Mouse (Mus musculus) lung, adult 18-20 months (tissue): ENCODE results near the gene Zscan12.

ENCODE experiments used
- DNase-seq, 2 experiments: peaks; one replicate each; pipeline ENCODE4 v3.0.0; 2022; ENCODE audit warnings: mixed read lengths in 2 of 2

The Zscan12 gene

DNA sequence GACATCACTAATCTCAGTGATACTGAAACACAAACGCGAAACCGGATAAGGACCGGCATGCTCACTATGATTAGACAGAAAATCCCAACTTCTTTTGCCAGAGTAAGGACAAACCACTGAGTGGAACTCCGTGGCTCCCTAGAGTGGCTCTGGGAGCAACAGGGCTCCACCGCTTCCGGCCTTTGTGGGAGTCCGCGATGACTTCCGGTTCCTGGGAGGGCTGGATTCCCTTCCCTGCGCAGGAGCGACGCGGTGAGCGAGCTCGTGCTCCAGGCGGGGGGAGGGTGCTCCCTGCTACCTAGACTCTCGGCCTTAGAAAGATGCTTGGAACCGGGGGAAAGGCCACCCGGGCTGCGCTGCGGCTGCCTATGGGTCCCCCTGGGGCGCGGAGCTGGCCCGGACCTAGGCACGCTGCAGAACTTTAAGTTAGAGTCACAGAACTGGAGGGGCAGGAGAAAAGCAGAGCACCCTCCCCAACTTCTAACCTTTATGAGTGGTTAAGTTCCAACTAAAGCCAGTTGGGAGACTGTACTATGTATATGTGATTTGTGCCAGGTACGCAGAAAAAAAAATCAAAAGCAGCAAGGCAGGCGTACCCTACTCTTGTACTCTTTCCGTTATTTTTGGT, at the start of gene Zscan12:
Gene Zscan12, plus strand, starts transcription at position 200 of the 628 bp plus-strand sequence.
- DNase-seq: peak; percentile 92 to 95

DNA sequence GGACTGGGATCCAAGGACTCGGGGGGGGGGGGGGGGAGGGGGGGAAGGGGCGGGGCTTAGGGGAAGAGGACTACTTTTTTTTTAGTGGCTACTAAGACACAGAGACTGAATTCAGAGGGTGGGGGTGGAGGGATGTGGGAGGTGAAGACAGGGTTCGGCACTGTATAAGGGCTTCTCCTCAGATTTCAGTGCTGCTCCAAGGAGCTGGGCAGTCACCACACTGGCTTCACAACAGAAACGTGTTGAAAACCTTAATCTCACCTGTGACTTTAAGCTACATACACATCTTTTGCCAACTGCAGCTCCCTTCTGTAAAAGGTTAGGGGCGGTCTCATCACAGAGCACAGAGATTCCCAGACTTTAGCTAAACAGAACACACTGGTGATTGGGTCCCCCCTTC, 49.8 kb upstream of the Zscan12 start:
- no peak for DNase-seq

DNA sequence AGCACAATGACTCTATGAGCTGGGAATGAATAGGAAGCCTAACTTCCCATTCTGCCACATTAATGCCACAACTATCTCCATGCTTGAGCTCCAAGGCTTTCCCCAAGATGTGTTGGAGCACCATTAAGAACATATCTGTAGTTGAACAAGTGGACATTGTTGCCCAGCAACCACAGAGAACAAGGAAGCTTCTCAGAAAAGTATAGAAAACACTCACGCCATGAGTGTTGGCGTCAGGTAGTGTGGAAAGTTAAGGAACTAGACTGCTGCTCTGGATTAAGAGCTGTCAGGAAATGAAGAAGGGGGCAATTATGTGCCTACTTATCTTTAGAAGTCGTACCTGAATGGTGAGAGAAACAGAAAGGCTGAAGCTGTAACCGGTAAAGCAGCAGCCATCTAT, 48.7 kb upstream of the Zscan12 start:
- DNase-seq: no peak

DNA sequence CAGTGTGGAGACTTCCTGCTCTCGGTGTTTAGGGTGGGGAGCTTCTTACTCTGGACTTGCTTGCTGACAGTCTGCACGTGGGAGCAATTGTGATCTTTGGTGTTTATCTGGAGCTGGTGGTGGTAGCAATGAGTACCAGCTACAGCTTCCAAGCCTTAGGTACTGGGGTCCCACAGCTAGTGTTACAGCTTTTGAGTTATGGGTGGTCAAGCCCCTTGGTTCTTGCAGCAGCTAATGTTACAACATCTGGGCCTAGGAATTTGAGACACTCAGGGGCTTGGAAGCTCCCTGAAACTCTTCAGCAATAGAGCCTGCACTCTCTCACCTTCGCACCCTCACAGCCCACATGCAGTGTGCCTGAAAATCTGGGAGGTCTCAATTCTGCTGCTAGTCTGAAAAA, 42.4 kb upstream of the Zscan12 start:
- DNase-seq: no peak

DNA sequence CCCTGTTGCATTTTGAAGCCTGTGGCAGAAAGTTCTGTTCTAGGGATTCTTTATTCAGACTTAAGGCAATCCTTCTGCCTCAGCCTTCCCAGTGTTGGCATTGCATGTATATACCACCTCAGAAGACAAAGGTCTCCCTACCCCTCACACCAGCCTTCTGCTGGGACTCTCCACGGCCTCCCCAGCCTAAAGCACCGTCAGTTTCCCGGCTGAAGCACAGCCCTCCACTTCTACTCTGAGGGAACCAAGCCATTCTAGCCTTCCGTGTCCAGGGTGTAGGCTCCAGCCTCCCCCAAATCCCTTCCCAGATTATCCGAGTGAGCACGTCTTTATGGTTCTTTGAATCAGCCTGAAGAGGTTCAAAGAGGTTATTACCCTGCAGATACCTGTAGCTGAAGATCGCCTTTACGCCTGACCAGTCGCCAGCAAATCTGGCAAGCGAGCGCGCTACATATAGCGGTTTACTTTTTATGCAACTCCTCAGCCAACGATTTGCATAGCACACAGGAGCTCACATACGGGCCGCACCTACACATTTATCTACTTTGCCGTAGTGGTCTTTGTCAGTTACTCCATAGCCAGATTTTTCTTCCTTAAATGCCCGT, 40.6 kb upstream of the Zscan12 start:
- no peak for DNase-seq

DNA sequence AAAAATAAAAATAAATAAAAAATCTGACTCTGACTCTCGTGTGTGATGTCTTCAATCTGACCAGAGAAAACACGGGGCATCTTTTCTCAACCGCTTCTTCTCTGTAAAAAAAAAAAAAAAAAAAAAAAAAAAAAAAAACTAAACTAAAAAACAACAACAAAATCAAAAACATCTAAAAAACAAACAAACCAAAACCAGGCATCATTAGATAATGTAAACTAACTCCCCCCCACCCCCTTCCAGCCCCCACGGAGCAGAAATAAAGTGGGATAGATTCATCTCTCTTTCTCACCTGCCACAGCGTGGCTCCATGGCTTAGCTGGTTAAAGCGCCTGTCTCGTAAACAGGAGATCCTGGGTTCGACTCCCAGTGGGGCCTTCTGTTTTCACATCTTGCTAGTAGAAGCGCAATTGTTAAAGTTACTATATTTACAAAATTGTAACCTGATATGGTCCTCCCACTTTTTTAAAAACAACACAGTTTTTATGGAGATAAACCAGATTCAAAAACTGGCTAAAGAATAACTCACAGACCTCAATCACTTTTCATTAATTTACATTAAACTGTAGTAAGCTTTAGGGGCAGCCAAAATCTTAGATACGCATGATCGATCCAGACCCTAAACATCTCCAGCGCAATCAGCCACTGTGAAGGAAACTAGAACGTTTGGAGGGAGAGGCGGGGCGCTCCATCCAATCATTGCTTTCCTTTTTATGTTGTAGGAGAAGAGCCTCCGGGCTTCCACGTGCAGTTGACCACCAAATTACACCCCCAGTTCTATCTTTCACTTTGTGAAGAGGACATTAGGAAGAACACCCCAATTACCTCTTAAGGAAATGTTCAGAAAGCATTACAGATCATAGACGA, 39.9 kb upstream of the Zscan12 start:
- DNase-seq: no peak

DNA sequence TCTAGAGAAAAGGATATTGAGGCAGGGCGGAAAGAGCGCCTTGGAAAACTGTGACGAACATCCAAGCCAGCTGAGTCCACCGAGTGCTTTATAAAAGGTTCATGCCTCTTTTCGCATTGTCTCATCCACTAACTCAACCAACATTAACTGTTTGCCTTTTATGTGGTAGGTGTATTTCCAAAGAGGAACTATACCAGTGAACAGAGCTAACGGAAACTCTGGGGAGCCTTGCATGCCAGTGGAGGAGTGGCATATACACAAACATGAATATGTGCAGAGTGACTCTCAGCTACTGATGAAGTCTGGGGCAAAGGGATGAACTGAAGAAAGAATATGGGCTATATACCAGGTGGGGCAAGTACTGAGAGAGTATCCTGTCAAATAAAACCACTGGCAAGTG, 39.2 kb upstream of the Zscan12 start:
- DNase-seq: no peak

DNA sequence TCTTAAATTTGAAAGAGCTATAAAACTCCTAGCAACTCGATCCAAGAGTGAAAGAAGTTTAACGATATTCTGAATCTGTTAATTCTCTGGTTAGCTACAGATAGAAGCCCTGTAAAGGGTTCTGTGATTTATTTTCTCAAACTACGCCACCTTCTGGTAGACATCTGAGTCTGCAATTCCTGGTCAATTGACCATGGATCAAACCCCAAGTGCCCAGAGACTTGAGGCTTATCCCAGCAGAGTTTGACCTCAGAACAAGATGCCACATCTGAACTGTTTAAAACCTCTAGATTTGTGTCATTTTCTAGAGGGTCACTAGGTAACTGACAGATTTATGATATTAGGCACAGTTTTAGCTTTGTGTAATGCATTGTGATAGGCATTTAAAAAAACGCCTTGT, 36.4 kb upstream of the Zscan12 start:
- peak in 1 of 2 experiments; percentile 8 for DNase-seq

DNA sequence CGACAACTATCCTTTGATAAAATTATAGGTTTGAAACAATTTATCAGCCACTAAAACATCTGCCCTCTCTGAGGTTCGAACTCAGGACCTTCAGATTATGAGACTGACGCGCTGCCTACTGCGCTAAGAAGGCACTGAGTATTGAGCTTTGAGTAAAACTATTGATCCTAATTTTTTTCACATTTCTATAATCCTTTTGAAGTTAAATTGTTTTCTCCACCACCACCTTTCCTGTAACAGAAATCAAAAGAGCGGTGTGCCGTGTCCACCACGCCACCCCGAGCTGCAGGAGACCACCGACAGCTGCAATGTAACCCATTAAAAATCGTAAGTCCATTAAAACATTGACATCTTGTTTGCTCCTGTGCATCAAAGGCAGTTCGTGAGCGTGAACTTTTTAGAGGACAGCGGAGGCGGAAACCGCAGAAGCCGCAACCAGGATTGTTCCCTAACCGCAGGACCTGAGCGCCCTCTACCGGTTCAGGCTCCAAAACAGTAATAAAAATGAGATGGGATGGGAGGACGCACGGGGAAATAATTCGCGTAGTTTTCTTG, 35.9 kb upstream of the Zscan12 start:
- peak; percentile 64 to 76 for DNase-seq

DNA sequence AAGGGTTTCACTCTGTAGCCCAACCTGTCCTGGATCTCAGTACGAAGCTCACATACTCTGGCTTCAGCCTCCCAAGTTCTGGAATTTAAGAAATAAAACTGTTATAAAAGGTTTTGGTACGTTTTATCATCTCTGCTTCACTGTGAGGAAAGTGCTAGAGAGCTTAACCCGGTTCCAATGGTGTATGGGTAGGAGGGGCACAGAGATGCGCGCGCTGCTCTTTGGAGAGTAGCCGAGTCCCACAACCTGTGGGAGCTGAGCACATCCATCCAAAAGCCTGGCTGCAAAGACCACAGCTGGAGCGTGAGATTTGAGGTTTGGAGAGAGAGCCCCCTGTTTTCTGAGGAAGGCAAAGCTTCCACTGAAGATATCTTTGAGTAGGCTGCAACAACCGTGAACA, 35.2 kb upstream of the Zscan12 start:
- DNase-seq: no peak

DNA sequence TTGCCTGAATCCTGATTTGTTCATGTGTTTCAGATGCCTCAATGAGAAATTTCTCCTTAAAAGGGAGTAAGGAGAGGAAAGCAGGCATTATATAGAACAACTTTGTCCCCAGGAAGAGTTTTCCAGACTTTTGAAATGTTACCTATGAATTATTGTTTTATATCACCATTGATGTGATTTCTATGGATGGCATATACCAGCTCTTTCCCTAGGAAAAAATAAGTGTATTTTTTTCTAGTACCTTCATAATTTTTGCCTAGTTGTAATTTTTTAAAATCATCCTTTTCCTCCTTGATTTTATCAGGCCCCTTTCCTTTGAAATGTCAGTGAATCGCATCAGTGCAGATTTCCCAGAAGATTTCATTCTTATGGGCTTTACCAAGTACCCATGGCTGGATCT, 16.0 kb upstream of the Zscan12 start, which contains the start of gene Olfr1367:
Gene Olfr1367, plus strand, starts transcription at position 301 of the 400 bp plus-strand sequence.
- DNase-seq: no peak

DNA sequence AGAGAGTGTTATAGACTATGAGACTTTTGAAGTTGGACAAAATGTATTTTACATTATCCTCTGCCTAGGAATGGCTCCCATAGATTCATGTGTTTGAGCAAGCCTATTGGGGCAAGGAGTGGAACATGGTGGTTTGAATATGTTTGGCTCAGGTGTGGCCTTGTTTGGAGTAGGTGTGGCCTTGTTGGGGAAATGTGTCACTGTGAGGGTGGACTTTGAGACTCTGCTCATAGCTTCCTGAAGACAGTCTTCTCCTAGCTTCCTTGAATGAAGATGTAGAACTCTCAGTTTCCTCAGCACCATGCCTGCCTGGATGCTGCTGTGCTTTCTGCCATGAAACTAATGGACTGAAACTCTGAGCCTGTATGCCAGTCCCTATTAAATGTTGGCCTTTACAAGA, 12.0 kb upstream of the Zscan12 start:
- no peak for DNase-seq

DNA sequence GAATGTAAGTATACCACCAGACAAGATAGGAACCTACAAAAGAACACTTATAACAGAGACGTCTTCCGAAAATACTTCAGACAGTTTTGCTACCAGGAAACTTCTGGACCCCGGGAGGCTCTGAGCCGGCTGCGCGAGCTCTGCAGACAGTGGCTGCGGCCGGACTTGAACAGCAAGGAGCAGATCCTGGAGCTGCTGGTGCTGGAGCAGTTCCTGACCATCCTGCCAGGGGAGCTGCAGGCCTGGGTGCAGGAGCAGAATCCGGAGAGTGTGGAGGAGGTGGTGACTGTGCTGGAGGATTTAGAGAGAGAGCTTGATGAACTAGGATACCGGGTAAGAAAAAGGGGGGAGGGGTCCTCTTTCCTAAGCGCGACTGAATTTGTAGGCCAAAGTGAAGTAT, 1.1 kb downstream of the Zscan12 start:
- DNase-seq: no peak

DNA sequence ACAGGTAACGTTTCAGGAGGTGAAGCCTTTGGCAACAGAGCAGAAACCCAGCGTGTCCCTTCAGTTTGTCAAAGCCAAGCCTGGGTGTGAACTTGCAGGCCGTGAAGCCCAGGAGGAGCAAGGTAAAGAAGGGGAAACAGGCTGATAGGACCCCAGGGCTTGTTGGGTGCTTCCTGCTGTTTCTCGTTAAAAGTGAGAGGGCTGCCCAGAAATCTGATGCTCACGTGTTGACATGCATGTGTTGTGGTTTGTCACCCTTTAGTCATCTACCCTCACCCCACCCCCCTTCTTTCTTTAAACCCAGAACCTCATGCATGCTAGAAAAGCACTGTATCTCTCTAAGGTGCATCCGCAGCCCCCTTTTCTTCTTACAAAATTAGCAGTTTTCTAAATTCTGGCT, 4.0 kb downstream of the Zscan12 start:
- DNase-seq: no peak

DNA sequence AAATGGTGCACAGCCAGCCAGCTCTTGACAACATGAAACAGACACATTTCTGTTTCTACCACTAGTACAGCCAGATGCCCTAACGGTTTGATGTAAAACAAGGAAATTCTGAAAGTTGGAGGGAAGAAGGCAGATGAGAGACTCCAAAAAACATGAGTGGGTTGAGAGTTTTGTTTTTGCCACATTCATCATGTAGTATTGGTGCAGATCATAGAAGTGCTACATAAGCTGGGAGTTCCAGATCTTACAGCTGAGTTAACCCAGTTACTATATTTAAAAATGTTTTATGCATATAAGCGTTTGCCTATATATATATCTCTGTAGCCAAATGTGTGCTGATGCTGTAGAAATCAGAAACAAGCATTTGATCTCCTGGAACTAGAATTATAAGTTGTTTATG, 10.1 kb downstream of the Zscan12 start:
- DNase-seq: no peak

DNA sequence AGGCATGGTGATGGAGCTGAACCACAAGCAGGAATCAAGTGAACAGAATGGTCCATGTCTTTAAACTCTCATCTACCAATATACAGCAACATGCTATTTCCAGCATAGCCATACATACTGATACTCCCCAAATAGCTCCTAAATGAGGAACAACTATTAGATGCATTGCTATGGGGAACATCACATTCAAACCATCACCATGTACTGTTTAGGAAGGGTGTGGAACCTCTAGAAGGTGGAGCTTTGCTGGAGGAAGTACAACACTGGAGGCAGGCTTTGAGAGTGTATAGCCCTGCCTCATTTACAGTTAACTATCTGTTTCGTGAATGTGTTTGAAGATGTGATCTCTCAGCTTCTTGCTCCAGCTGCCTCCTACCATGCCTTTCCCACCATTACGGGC, 15.2 kb downstream of the Zscan12 start:
- no peak for DNase-seq

DNA sequence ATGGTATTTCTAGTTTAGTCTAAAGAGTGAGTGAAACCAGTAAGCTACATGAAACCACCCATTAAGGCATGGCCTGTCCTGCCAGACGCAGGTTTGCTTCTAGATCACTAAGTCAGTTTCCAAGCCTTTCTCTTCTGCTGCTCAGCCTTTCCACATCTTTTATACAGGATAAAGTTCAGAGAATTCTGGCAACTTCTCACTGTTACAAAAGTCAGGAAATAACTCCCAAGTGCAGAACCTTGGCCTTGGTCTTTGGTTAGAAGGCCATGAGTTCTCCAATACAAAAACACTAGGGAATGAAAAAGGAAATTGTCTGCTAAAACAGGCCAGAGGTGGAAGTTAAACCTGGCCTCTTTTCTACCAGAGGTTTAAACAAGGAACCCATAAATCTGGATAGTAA, 32.6 kb downstream of the Zscan12 start:
- no peak for DNase-seq

DNA sequence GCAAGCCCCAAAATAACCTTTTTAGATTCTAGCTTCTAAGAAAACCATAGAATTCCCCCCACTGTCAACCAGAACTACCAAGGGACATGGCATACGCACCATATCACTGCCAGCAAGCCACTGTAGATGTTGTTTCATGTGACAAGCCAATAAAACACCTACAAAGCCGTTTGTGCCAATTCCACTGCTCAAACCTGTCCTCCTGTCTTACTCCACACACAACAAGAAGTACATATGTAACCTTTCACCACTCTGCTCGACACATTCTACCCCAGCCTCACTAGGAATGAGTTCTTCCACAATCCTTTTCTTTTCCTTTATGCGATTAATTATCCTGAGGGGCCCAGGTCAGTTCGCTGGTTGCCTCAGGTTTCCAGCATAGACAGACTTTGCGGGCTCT, 33.0 kb downstream of the Zscan12 start:
- DNase-seq: no peak

DNA sequence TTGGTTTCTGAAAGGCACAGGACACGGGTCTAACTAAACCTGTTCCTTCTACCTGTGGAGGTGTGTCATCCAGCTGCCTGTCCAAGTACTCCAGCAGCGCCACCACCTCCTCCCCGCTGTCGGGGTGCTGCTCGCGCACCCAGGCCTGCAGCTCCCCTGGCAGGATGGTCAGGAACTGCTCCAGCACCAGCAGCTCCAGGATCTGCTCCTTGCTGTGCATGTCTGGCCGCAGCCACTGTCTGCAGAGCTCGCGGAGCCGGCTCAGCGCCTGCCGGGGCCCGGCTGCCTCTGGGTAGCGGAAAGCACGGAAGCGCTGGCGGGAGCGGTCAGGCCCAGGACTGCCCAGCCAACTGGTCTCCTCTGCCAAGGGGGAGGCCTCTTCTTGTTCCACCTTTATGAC, 33.4 kb downstream of the Zscan12 start:
- DNase-seq: peak in 1 of 2 experiments; percentile 9

DNA sequence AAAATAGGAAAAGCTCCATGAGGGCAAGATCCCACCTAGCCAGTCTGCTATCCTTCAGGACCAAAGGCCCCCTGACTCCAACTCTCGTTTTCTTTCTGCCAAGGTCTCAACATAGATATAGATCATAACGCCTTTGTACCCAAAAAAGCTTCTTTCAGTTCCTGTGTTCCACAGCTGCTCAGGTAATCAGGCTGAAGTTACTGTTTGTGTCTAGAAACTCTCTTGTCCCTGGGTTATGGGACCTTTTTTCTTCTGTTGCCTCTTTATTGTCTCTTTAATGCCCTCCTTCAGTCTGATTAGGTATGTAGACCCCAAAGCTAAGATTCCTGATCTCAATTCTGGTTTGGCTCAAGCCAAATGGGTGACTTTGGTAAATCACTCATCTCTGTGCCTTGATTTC, 34.9 kb downstream of the Zscan12 start:
- no peak for DNase-seq

DNA sequence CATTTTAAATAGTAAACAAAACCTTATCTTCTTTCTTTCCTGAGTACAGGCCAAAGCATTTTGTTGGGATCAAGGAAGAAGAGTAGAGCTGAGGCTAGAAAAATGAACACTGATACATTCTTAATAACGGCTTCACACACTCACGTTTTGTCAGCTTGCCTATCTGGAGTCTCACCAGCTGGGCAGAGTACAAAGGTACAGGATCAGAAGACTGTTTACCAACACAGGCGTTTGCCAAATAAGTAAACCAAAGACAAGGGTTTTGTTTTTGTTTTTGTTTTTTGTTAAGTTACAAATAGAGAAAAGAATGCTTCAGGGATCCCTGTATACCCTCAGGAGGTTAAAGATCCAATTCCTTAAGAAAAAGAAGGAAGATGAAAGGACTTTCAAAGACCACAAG, 38.5 kb downstream of the Zscan12 start:
- no peak for DNase-seq

DNA sequence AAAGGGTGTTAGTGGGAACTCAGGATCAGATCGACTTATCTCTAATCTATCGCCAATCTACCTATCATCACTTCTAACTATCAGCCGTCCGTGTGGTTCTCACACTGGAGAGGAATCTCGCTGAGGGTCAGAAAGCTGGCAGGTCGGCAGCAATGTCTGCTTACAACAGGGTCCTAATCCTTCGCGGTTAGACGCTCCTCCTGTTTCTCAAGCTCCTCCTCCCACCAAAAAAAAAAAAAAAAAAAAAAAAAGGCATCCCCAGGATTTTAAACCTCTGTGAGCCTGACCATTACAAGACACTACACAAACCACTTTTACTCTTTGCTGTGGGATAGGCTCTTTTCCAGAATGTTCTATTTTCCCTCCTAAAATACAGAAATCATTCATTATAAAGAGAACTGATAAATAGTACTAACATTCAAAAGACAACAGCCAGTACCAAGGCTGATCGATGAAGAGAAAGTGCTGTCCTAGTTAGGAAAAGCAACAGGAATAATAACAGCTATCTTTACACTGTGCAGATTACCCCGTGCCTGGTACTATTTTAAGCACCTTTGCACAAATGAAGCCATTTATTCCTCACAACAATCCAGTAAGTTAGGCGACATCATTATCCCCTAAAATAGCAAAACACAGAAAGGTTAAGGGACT, 39.1 kb downstream of the Zscan12 start:
- DNase-seq: no peak

DNA sequence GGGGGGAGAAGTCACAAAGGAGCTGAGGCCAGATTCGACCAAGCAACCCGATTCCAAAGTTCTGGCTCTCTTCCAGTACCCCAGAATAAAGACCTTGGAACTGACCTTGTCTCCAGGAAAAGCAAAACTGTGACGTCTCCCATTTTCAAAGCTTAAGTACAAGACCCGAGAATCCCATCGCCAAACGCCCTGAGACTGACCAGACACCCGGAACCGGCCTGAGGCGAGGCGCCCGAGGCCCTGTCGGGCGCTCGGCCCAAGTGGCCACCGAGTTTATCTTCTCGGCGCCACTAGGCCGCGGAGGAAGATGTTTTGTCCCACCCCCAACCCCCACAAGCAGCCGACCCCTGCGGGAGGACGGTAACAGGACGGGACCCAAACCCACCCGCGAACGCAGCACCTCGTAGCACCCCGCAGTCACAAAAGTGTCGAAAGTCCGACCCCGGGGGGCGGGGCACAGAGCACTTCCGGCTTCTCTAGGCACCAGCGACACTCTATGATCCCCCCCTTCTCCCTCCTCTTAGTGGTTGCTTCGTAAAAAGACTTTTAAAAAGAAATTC, 39.7 kb downstream of the Zscan12 start, which contains the start of gene Zkscan3:
Gene Zkscan3, minus strand, starts transcription at position 469 of the 560 bp plus-strand sequence.
- peak; percentile 84 for DNase-seq
